Mouse (Mus musculus) limb, embryonic 15.5 days (tissue): ENCODE measurements around the gene Fam184b. TPM values are rescaled to one million over a fixed set of nuclear protein-coding genes. Genes with fewer than 3 reads are reported as not detected.

Experiments used
- ATAC-seq: fragments of 200-750 bp; cut with Nextera tagmentation; 2 replicates; pipeline ENCODE4 v1.8.0; 2017; ENCODE audit warnings: low read depth, moderate TSS enrichment; ENCODE audit not compliant: insufficient number of reproducible peaks, low FRiP score, low TSS enrichment
- H3K27ac ChIP-seq: fragments of 300-500 bp; sonication (generic); 2 replicates; pipeline ENCODE4 v1.5.1; 2015; ENCODE audit warnings: moderate library complexity, mild to moderate bottlenecking, inconsistent platforms
- H3K27me3 ChIP-seq: fragments of 300-500 bp; sonication (generic); 2 replicates; pipeline ENCODE4 v1.6.1; 2015; ENCODE audit warnings: inconsistent platforms
- H3K36me3 ChIP-seq: fragments of 300-500 bp; sonication (generic); 2 replicates; pipeline ENCODE4 v1.6.1; 2015; ENCODE audit warnings: inconsistent platforms
- H3K4me1 ChIP-seq: fragments of 300-500 bp; sonication (generic); 2 replicates; pipeline ENCODE4 v1.6.1; 2015; ENCODE audit warnings: inconsistent platforms
- H3K4me2 ChIP-seq: fragments of 300-500 bp; sonication (generic); 2 replicates; pipeline ENCODE4 v1.6.1; 2015; ENCODE audit warnings: mild to moderate bottlenecking, inconsistent platforms
- H3K4me3 ChIP-seq: fragments of 300-500 bp; sonication (generic); 2 replicates; pipeline ENCODE4 v1.5.1; 2015; ENCODE audit warnings: mild to moderate bottlenecking, inconsistent platforms
- H3K9ac ChIP-seq: fragments of 300-500 bp; sonication (generic); 2 replicates; pipeline ENCODE4 v1.6.1; 2015; ENCODE audit warnings: inconsistent platforms
- H3K9me3 ChIP-seq: fragments of 300-500 bp; sonication (generic); 2 replicates; pipeline ENCODE4 v1.6.1; 2016; ENCODE audit warnings: inconsistent platforms
- WGBS: fragments of 180-500 bp; shearing (Covaris S2); methylation state at CpG from one replicate; pipeline ENCODE4 v1.1.7; 2015; 5-methylcytosine and 5-hydroxymethylcytosine counted together
- polyA plus RNA-seq: library from polyadenylated mRNA; unstranded; fragments of >200 nt; fragmentation: Nextera tagmentation; extraction: Ambion mirVana; gene quantifications from 2 replicates; pipeline ENCODE4 v1.2.1, GENCODE M21; 2015

Fam184b gene
- polyA plus RNA-seq, 1 experiment from 2014 or later, result 3.7 TPM

DNA sequence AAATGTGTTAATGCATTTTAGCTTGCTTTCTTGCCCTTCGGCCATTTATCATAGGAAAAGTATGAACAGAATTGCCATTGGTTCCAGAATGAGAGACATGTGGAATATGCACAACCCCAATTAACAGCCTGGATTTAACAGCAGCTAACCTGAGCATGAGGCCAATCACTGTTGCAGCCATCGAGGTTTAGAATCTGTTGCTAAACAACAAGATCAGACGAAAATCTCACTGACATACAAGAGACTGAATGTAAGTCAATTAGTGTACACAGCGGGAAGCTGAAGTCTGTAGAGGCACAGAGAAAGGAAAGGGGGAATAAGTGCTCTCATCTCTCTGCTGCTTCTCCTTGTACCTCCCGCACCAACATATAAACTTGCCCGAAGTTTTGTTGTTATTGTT is 46.1 kb downstream of the Fam184b start:
- no peaks in the 10 kb centered on the region for H3K4me1 ChIP-seq
- no peak overlapping the region for H3K9ac ChIP-seq
- H3K27me3 ChIP-seq, result no peaks in the 10 kb centered on the region
- no peaks in the 10 kb centered on the region for H3K36me3 ChIP-seq
- ATAC-seq, result no peak
- no peak overlapping the region for H3K4me3 ChIP-seq
- H3K9me3 ChIP-seq, result no peaks in the 10 kb centered on the region
- 75% methylated on average over 6 of the region's 6 CpGs for WGBS
- no peak overlapping the region for H3K4me2 ChIP-seq
- no peak overlapping the region for H3K27ac ChIP-seq

DNA sequence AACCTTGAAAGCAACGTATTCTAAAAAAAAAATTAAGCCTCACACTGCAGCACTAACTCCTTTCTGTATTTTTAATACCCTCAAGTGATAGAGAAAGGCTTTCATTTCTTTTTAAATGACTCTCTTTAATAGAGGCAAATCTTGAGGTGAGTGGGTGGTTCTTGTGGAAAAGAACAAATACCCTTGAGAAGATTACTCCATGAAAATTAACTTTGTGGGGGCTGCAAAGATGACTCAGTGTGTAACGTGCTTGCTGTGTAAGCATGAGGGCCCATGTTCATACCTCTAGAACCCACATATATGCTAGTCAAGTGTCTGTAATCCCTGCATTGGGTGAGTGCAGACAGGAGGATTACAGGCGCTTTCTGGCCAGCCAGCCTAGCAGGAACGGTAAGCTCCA is 49.3 kb downstream of the Fam184b start:
- no peaks in the 10 kb centered on the region for H3K9me3 ChIP-seq
- H3K36me3 ChIP-seq, result no peaks in the 10 kb centered on the region
- ATAC-seq, result no peak
- H3K4me2 ChIP-seq, result no peak overlapping the region
- 80% methylated on average over 4 of the region's 4 CpGs for WGBS
- H3K27ac ChIP-seq, result no peak overlapping the region
- no peak overlapping the region for H3K4me3 ChIP-seq
- H3K9ac ChIP-seq, result no peak overlapping the region
- no peaks in the 10 kb centered on the region for H3K27me3 ChIP-seq
- no peaks in the 10 kb centered on the region for H3K4me1 ChIP-seq

DNA sequence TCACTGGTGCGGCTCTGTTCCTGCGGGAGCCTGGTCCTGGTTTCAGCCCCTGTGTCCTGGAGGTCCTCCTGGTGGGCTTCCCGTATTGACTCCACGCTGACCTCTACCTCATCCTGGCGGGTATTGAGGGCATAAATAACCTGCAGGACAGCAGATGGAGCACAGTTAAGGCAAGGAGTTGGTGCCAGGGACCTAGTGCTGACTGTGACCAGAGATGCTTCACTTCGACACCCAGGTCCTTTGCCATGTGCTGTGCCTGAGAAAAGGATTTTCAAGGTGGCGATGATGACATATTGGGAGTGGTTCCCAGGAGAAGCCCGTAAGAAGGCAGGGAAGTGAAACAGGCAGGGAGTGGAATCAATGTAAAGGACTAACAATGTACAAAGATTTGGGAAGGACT is 54.8 kb downstream of the Fam184b start:
- no peak overlapping the region for H3K27ac ChIP-seq
- H3K4me1 ChIP-seq, result no peaks in the 10 kb centered on the region
- H3K27me3 ChIP-seq, result no peaks in the 10 kb centered on the region
- 78% methylated on average over 8 of the region's 8 CpGs for WGBS
- H3K4me3 ChIP-seq, result no peak overlapping the region
- H3K9ac ChIP-seq, result no peak overlapping the region
- ATAC-seq, result no peak
- H3K4me2 ChIP-seq, result no peak overlapping the region
- H3K9me3 ChIP-seq, result no peaks in the 10 kb centered on the region
- no peaks in the 10 kb centered on the region for H3K36me3 ChIP-seq

DNA sequence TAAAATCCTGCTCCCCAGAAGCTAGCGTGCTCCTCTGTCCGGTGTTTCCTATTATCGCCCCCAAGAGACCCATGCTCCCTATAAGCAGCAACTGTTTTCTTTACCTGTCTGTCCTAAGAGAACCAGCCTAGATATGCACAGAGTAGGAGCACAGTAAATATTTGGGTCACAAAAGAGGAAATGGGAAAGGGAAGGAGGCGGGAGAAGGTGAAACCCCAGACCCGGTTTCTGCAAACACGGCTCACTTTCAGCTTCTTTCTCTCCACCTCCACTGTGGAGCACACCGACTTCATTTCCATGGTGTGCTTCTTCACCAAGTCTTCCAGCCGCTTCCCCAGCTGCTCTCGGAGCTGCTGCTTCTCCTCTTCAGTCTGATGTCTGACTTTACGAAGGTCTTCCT is 59.1 kb downstream of the Fam184b start:
- Histone ChIP-seq H3K27me3 (no peaks in the 10 kb centered on the region), H3K4me3 (no peak overlapping the region), H3K27ac (no peak overlapping the region), H3K9me3 (no peaks in the 10 kb centered on the region), H3K4me2 (no peak overlapping the region), H3K9ac (no peak overlapping the region), H3K36me3 (no peaks in the 10 kb centered on the region), H3K4me1 (no peaks in the 10 kb centered on the region)
- no peak for ATAC-seq
- WGBS, result 69% methylated on average over 10 of the region's 10 CpGs

DNA sequence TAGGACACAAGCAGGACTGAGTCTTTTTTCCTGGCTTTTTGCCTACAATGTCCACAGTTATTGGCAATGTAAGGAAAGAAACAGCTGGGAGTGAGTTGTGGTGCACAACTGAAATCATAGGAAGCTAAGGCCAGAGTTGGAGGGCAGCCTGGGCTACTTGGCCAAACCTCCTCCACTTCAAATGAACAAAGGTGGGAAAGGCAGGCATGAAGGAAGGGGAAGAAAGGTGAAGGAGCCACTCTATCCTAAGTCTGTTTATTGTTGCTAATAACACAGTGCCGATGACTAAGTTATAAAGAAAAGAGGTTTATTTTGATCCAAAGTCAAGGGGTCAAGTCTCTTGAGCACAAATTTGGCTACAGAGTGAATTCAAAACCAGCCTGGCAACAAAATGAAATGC is 62.0 kb downstream of the Fam184b start:
- Histone ChIP-seq H3K27me3 (no peaks in the 10 kb centered on the region), H3K9ac (no peak overlapping the region), H3K4me3 (no peak overlapping the region), H3K4me1 (no peaks in the 10 kb centered on the region), H3K4me2 (no peak overlapping the region), H3K9me3 (no peaks in the 10 kb centered on the region), H3K36me3 (no peaks in the 10 kb centered on the region), H3K27ac (no peak overlapping the region)
- ATAC-seq, result no peak
- 73% methylated on average over 1 of the region's 1 CpGs for WGBS

DNA sequence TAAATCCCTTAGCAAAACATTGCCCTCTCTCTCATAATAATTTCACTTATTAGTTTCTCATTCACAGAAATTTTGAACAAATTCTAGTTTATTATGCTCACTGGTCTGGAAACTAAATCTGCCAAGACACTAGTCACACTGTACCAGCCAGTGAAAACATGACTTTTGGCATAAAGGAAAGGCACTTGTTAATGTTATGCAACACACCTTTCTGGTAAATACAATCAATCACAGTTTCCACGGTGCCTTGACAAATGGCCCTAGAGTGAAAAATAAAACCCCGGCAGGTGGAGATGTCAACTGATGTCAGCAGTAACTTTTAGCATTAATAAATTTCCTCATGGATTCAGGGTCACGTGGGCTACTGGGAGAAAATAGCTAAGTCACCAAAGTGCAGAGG is 62.7 kb downstream of the Fam184b start:
- no peak for ATAC-seq
- H3K4me1 ChIP-seq, result no peaks in the 10 kb centered on the region
- H3K9ac ChIP-seq, result no peak overlapping the region
- WGBS, result 57% methylated on average over 3 of the region's 3 CpGs
- no peaks in the 10 kb centered on the region for H3K9me3 ChIP-seq
- H3K36me3 ChIP-seq, result no peaks in the 10 kb centered on the region
- H3K27me3 ChIP-seq, result no peaks in the 10 kb centered on the region
- H3K27ac ChIP-seq, result no peak overlapping the region
- H3K4me3 ChIP-seq, result no peak overlapping the region
- no peak overlapping the region for H3K4me2 ChIP-seq

DNA sequence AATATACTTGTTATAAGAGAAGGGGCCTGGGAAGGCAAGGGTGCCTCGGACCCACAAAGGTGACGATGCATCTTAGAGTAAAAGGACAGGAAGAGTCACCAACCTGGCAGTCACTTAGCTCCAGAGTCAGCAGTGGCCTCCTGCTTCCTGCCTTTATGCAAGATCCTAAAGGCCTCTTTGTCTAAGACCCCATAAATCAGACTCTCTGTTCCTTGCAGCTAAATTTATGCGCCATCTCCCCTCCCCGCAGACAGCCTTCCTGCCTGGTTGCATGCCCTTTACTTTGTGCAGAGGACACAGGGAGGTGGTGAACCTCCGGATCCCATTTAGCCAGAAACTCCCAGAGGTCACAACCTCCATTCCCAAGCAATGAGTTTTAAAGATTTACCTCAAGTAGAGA is 66.6 kb downstream of the Fam184b start:
- Histone ChIP-seq H3K4me3 (no peak overlapping the region), H3K9ac (no peak overlapping the region), H3K4me1 (no peaks in the 10 kb centered on the region), H3K27ac (no peak overlapping the region), H3K36me3 (no peaks in the 10 kb centered on the region), H3K4me2 (no peak overlapping the region), H3K27me3 (no peaks in the 10 kb centered on the region), H3K9me3 (no peaks in the 10 kb centered on the region)
- WGBS, result 40% methylated on average over 5 of the region's 5 CpGs
- ATAC-seq, result no peak

DNA sequence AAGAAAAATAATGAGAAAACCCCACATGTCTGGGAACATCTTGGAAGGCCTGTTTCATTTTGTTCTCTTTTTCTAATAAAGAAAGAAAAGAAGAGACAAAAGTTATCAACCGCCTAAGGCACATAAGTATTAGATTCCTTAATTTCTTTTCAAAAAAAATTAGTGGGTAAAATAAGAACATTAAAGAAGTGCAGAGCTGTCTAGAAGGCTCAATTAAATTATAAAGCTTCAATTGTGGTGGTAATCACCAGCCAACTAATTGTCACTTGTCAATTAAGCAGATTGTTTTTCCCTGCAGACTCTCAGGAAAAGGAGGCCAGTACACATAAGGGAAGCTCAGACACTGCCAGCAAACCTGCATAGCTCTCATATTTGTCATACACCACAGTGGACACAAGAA is 73.6 kb downstream of the Fam184b start:
- Histone ChIP-seq H3K27me3 (no peaks in the 10 kb centered on the region), H3K9ac (no peak overlapping the region), H3K9me3 (no peaks in the 10 kb centered on the region), H3K27ac (no peak overlapping the region), H3K36me3 (no peaks in the 10 kb centered on the region), H3K4me3 (no peak overlapping the region), H3K4me1 (no peaks in the 10 kb centered on the region), H3K4me2 (no peak overlapping the region)
- ATAC-seq, result no peak
- WGBS, result 82% methylated on average over 1 of the region's 1 CpGs

DNA sequence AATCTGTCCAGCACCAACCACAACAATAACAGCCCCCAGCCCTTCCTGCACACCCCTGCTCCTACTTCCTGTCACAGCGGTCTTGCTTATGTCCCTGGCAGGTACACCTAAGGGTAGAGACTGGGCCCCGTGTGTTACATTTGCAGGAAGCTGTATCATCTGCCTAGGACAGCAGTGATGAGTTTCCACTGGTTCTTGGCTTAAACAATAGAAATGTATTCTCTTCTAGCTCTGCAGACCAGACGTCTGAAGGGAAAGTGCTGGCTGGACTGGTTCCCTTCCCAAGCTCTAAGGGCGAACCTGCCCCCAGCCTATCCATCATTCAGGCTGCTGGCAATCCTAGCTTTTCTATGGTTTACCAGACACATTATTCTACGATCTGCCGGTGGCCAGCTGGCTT is 75.4 kb downstream of the Fam184b start:
- WGBS, result 52% methylated on average over 6 of the region's 6 CpGs
- Histone ChIP-seq H3K36me3 (no peaks in the 10 kb centered on the region), H3K4me2 (no peak overlapping the region), H3K9ac (no peak overlapping the region), H3K27ac (no peak overlapping the region), H3K4me1 (no peaks in the 10 kb centered on the region), H3K9me3 (no peaks in the 10 kb centered on the region), H3K27me3 (no peaks in the 10 kb centered on the region), H3K4me3 (no peak overlapping the region)
- no peak for ATAC-seq

DNA sequence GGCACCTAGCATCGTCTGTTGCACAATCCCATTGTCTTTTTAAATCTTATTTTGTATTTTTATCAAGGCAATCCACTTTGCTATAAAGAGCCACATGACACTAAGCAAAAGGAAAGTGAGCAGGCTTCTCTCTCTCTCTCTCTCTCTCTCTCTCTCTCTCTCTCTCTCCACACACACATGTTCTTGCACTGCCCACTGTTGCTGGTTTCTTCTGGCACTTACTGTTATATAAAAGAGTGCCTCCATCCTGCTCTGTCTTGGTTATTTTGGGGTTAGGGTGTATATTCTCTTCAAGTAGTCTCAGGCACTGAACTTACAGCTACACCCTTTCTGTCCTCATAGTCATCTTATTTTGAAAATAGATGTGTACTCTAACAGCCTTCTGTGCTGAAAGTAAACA is 89.8 kb downstream of the Fam184b start:
- Histone ChIP-seq H3K27ac (no peak overlapping the region), H3K4me1 (no peaks in the 10 kb centered on the region), H3K27me3 (no peaks in the 10 kb centered on the region), H3K4me2 (no peak overlapping the region), H3K4me3 (no peak overlapping the region), H3K9ac (no peak overlapping the region), H3K36me3 (no peaks in the 10 kb centered on the region), H3K9me3 (no peaks in the 10 kb centered on the region)
- ATAC-seq, result no peak
- WGBS, result 85% methylated on average over 1 of the region's 1 CpGs

DNA sequence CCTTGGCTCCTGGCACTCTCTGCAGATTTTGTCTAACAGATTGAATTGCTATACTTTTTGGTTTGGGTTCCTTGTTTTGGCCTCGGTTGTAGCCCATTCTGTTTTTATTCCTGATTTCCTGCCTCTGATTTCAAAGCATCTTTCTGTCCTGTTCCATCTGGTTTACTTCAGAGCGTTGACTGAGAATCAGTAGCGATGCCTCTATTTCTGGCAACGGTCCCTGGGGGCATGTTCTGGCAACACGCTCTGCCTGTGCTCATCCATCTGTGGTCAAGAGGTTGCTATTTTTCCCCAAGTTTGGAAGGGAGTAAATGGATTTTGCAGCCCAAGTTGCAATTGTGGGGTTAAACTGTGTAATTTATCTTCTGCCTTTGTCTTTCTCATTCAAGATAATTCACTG is 96.0 kb downstream of the Fam184b start:
- Histone ChIP-seq H3K9ac (no peak overlapping the region), H3K27me3 (no peaks in the 10 kb centered on the region), H3K27ac (no peak overlapping the region), H3K36me3 (no peaks in the 10 kb centered on the region), H3K9me3 (no peaks in the 10 kb centered on the region), H3K4me2 (no peak overlapping the region), H3K4me1 (no peaks in the 10 kb centered on the region), H3K4me3 (no peak overlapping the region)
- WGBS, result 31% methylated on average over 5 of the region's 5 CpGs
- no peak for ATAC-seq

DNA sequence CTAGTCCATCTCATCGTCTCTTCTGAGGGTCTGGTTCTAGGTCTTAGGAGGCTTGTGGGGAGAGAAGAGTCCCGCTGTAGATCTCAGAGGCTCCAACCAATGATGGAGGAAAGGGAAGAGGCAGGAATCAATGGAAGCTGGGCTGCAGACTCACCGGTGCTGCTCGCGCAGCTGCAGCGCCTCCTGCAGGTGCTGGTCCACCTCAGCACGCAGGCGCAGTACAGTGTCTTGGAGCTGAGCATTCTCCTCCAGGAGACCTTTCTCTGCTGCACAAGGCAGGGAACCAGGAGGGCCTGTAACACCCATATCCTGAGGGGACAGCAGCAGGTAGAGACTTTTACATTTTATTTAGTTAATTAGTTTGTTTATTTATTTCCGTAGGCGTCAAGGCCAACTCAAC is 99.9 kb downstream of the Fam184b start:
- H3K27ac ChIP-seq, result no peak overlapping the region
- H3K36me3 ChIP-seq, result no peaks in the 10 kb centered on the region
- H3K9me3 ChIP-seq, result no peaks in the 10 kb centered on the region
- WGBS, result 57% methylated on average over 10 of the region's 10 CpGs
- no peaks in the 10 kb centered on the region for H3K27me3 ChIP-seq
- no peak overlapping the region for H3K4me3 ChIP-seq
- ATAC-seq, result no peak
- no peak overlapping the region for H3K4me2 ChIP-seq
- H3K9ac ChIP-seq, result no peak overlapping the region
- no peaks in the 10 kb centered on the region for H3K4me1 ChIP-seq

DNA sequence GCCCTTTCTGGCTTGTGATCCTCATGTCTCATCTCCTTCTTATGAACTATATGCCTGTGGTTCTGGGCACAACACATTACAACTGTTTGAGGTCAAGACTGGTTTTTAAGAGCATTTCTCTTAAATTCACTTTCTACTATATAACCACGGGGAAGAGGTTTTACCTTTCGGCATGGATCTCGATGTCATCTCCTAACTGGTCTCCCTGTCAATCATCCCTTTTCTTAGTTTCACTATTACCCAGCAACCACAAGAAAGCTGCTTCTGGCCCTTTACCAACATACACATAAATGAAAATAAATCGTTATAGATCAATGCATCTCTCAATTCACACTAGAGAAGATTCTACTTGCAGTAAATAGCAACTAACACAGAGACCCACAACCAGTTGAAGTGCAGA is 104.2 kb downstream of the Fam184b start:
- H3K4me2 ChIP-seq, result no peak overlapping the region
- H3K27ac ChIP-seq, result no peak overlapping the region
- H3K9me3 ChIP-seq, result no peaks in the 10 kb centered on the region
- no peaks in the 10 kb centered on the region for H3K27me3 ChIP-seq
- peaks cover 4% of the 10 kb centered on the region for H3K36me3 ChIP-seq
- no peak for ATAC-seq
- no peak overlapping the region for H3K9ac ChIP-seq
- 66% methylated on average over 4 of the region's 4 CpGs for WGBS
- H3K4me3 ChIP-seq, result no peak overlapping the region
- no peaks in the 10 kb centered on the region for H3K4me1 ChIP-seq
